Mouse (Mus musculus) effector memory CD4-positive, alpha-beta T cell, adult 5 months (primary cell): ENCODE results near the gene Cxcr3. TPM values are rescaled to one million over a fixed set of nuclear protein-coding genes. Genes with fewer than 3 reads are reported as not detected.

ENCODE experiments used
- polyA plus RNA-seq: library from polyadenylated mRNA; unstranded; fragments of 100-300 nt; shearing (Covaris generic); gene quantifications from one replicate; pipeline ENCODE4 v1.2.1, GENCODE M21; 2017

Gene Cxcr3
- polyA plus RNA-seq, result 316 TPM

GRCm38 (mm10) chrX:101733828-101734319 is at the start of gene Cxcr3:
TSS of gene Cxcr3 (minus strand) at chrX:101734269.

Other genes starting within 250 kb of the Cxcr3 start
- gene Taf1, start 201.5 kb downstream of the Cxcr3 start, polyA plus RNA-seq, result 27.8 TPM
- gene Ogt, start 94.2 kb downstream of the Cxcr3 start, polyA plus RNA-seq, result 267 TPM
- not detected for gene Gm4779, start 60.2 kb upstream of the Cxcr3 start, polyA plus RNA-seq
- not detected for gene 8030474K03Rik, start 60.4 kb upstream of the Cxcr3 start, polyA plus RNA-seq
- 7.3 TPM for gene Nhsl2, start 115.1 kb upstream of the Cxcr3 start, polyA plus RNA-seq